13 mouse cellular contexts compared by ENCODE assay signal in the genomic region with DNA sequence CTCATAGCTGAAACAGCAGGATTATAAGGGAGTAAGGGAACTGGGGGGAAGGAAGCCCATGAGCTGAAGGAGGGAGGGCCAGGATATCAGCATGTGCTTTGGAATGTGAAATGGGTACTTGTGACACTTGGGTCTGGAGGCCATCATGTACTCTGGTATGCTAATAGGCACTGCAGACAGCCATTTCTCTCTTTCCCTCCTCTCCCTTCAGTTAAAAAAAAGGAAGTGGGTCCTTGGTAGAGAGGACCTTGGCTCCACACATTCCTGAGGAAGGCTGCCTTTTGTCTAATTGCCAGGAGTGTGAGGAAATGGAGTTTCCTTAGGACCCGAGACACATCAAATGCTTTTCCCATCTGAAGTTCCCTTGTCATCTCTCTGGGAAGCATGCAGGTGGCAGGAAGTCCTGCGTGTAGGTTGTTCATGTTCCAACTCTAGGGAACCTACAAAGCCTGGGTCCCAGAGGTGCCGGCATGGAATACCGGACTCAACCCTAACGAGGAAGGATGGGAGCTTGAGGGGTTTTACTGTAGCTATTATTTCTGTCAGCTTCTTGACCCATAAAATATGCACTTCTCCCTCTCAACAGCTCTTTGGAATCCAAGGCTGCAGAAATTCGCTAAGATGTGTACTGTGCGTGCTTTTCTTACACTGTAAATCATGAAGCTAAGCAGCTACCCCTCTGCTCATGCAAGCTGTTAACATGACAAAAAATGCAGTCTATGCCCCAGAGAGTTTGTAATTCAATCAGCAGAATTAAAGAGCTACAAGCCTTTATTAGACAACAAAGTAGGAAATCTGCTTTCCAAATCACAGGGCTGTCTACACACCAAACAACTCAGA.
DNase-seq lines count a peak whose midpoint lies in the region; ATAC-seq lines count a peak whose summit lies in the region.
"Had no signal": no experiment of that assay in that cellular context is flagged by ENCODE, and none has a peak within 500 bp of the region (broad histone marks: within the 10 kb centered on the region; RNA-seq: fewer than 3 reads in every experiment).

No protein-coding gene starts in this region.

- peaks cover 5% of the 10 kb centered on the region; the same call in 1 of the 2 replicates for H3K27me3 ChIP-seq in liver, embryonic 13.5 days
- H3K27me3 ChIP-seq in heart, embryonic 13.5 days (replicated peaks), result no peaks in the 10 kb centered on the region
- H3K27me3 ChIP-seq in lung, embryonic 15.5 days, result no peaks in the 10 kb centered on the region
- H3K27me3 ChIP-seq: embryonic facial prominence, embryonic 12.5 days had no signal

- no peak for ATAC-seq in liver, embryonic 13.5 days (ENCODE audit: low read depth)
- ATAC-seq in heart, embryonic 13.5 days (ENCODE audit: extremely low read depth, insufficient number of reproducible peaks, low FRiP score, low TSS enrichment), result no peak
- peak; percentile 72 for ATAC-seq in lung, embryonic 15.5 days (ENCODE audit: borderline replicate concordance, extremely low read depth, low FRiP score, low TSS enrichment)

- intact Hi-C loops in heart, postnatal 25 days (cut with DNase I), result no loop called here

- peak overlapping the region; percentile 44 for H3K9ac ChIP-seq in liver, embryonic 13.5 days
- no peak overlapping the region for H3K9ac ChIP-seq in heart, embryonic 13.5 days
- H3K9ac ChIP-seq in lung, embryonic 15.5 days, result no peak overlapping the region
- H3K9ac ChIP-seq: embryonic facial prominence, embryonic 12.5 days had no signal

- H3K9me3 ChIP-seq in liver, embryonic 13.5 days (replicated peaks), result no peaks in the 10 kb centered on the region
- 0 out of 2 replicates have a peak, but pooled peaks cover 4% of the 10 kb centered on the region for H3K9me3 ChIP-seq in heart, embryonic 13.5 days
- H3K9me3 ChIP-seq in lung, embryonic 15.5 days, result no peaks in the 10 kb centered on the region
- H3K9me3 ChIP-seq: embryonic facial prominence, embryonic 12.5 days had no signal

- H3K36me3 ChIP-seq in liver, embryonic 13.5 days, result no peaks in the 10 kb centered on the region
- H3K36me3 ChIP-seq in heart, embryonic 13.5 days, result no peaks in the 10 kb centered on the region
- no peaks in the 10 kb centered on the region for H3K36me3 ChIP-seq in lung, embryonic 15.5 days
- H3K36me3 ChIP-seq: embryonic facial prominence, embryonic 12.5 days had no signal

- H3K4me3 ChIP-seq in liver, embryonic 13.5 days (replicated peaks), result peak overlapping the region; percentile 5
- H3K4me3 ChIP-seq in heart, embryonic 13.5 days, result no peak overlapping the region
- no peak overlapping the region for H3K4me3 ChIP-seq in lung, embryonic 15.5 days
- H3K4me3 ChIP-seq: embryonic facial prominence, embryonic 12.5 days; layer of hippocampus, adult 2 months had no signal

- peaks cover 74% of the 10 kb centered on the region for H3K4me1 ChIP-seq in liver, embryonic 13.5 days (replicated peaks)
- H3K4me1 ChIP-seq in heart, embryonic 13.5 days, result peaks cover 37% of the 10 kb centered on the region
- H3K4me1 ChIP-seq in lung, embryonic 15.5 days, result peaks cover 8% of the 10 kb centered on the region; the same call in 1 of the 2 replicates
- H3K4me1 ChIP-seq: embryonic facial prominence, embryonic 12.5 days had no signal

- DNase-seq in heart, adult 11 months, result peak; percentile 93
- no peak for DNase-seq in heart, postnatal 25 days (ENCODE audit: low spot score)
- DNase-seq in liver, embryonic 13.5 days, result no peak
- no peak for DNase-seq in liver
- no peak for DNase-seq in cerebellum, postnatal 14 days
- DNase-seq in layer of hippocampus, adult 8-10 months (ENCODE audit: low spot score in 2 of 2), result no peak
- DNase-seq: gastrocnemius, postnatal 25 days; right cerebral cortex, postnatal 4 days; thymus, adult 2 months had no signal

- H3K4me2 ChIP-seq in liver, embryonic 13.5 days, result peak overlapping the region; percentile 43
- peak overlapping the region; percentile 10 for H3K4me2 ChIP-seq in heart, embryonic 13.5 days
- H3K4me2 ChIP-seq in lung, embryonic 15.5 days, result peak overlapping the region; percentile 34
- H3K4me2 ChIP-seq: embryonic facial prominence, embryonic 12.5 days had no signal

- H3K27ac ChIP-seq in liver, embryonic 13.5 days, result peak overlapping the region; percentile 63
- peak overlapping the region; percentile 49 for H3K27ac ChIP-seq in heart, embryonic 13.5 days (replicated peaks)
- peak overlapping the region; percentile 77 for H3K27ac ChIP-seq in lung, embryonic 15.5 days
- H3K27ac ChIP-seq: embryonic facial prominence, embryonic 12.5 days; layer of hippocampus, adult 2 months had no signal

- WGBS in liver, embryonic 13.5 days (ENCODE audit: insufficient replicate concordance), result 68% methylated on average over 7 of the region's 7 CpGs
- 48% methylated on average over 7 of the region's 7 CpGs for WGBS in heart, embryonic 13.5 days
- 41% methylated on average over 7 of the region's 7 CpGs for WGBS in lung, embryonic 15.5 days
